Mouse (Mus musculus): ENCODE results near the gene Gm49354. TPM values are rescaled to one million over a fixed set of nuclear protein-coding genes. Genes with fewer than 3 reads are reported as not detected.
"Not testable (repeated sequence)": the region's sequence is repeated elsewhere in the genome, so short reads cannot be mapped to it uniquely, and the experiment has no call there.

Gene Gm49354
- total RNA-seq, 1 experiment from 2014 or later = 54.7 TPM

GRCm38 (mm10) chr13:59726139-59726867 is 55.7 kb downstream of the Gm49354 start:
- ATAC-seq (replicated peaks; ENCODE audit: insufficient number of reproducible peaks, low FRiP score, low TSS enrichment, poor library complexity, severe bottlenecking) = no peak

DNA sequence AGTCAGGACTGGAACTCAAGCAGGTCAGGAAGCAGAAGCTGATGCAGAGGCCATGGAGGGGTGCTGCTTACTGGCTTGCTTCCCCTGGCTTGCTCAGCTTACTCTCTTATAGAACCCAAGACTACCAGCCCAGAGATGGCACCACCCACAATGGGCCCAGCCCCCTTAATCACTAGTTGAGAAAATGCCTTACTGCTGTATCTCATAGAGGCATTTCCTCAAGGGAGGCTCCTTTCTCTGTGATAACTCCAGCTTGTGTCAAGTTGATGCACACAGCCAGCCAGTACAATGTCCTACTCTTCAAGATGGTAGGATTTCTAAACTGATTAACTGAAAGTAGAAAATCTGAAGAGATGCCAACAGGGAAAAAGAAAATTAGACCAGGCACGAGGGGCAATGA is 60.0 kb downstream of the Gm49354 start:
- ATAC-seq (replicated peaks; ENCODE audit: insufficient number of reproducible peaks, low FRiP score, low TSS enrichment, poor library complexity, severe bottlenecking) = not testable (repeated sequence)

DNA sequence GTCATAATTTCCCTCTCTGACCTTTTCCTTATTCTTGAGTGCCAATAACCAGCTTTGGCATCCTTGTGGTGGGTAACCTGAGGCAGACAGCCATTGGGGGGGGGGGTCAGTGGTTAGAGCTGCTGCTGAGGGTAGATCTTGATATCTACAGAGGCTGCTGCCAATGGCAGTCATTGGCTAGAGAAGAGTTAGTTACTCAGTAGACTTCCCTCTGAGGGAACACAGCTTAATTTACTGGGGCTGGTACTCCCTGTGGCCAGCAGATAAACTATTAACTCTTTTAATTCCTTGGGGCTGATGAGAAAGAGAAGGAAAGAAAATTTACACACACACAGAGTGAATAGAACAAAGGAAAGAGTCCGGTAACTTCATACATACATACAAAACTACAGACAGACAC is 62.6 kb downstream of the Gm49354 start:
- ATAC-seq (replicated peaks; ENCODE audit: insufficient number of reproducible peaks, low FRiP score, low TSS enrichment, poor library complexity, severe bottlenecking) = no peak

- not testable (repeated sequence) for ATAC-seq (replicated peaks; ENCODE audit: insufficient number of reproducible peaks, low FRiP score, low TSS enrichment, poor library complexity, severe bottlenecking)
Observed at GRCm38 (mm10) chr13:59718857-59719440, 63.1 kb downstream of the Gm49354 start.

- ATAC-seq (replicated peaks; ENCODE audit: insufficient number of reproducible peaks, low FRiP score, low TSS enrichment, poor library complexity, severe bottlenecking) = no peak
Observed at GRCm38 (mm10) chr13:59713710-59714109, 68.3 kb downstream of the Gm49354 start.

DNA sequence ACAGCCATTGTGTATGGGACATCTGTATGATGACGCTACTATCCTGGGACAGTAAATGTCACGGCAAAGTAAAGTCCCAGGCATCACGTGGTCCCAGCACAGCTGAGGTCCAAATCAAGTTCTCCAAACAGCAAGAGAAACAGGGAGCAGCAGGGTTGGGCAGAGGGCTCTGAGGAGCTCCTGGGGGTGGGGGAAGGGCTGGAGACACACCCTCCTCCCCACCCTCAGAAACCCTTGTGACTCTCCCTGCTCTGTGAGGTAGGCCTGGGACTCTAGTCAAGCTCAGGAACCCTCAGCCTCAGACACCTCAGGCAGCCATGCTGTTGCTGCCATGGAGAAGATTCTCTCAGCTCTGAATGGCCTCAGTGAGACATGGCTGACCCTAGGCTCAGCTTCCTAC is 70.1 kb downstream of the Gm49354 start, which contains the start of gene Spata31d1b:
Gene Spata31d1b (plus strand): TSS at position 301 of the 400 bp plus-strand sequence.
- ATAC-seq (replicated peaks; ENCODE audit: insufficient number of reproducible peaks, low FRiP score, low TSS enrichment, poor library complexity, severe bottlenecking) = not testable (repeated sequence)

- no peak for ATAC-seq (replicated peaks; ENCODE audit: insufficient number of reproducible peaks, low FRiP score, low TSS enrichment, poor library complexity, severe bottlenecking)
Observed at GRCm38 (mm10) chr13:59710230-59710629, 71.8 kb downstream of the Gm49354 start, which contains the start of gene Spata31d1a. TSS of gene Spata31d1a (minus strand) at chr13:59710330.

Other genes with a start within 250 kb of the Gm49354 start
- 36.3 to 81.8 TPM (median 81.6 TPM) in 3 replicates for gene Agtpbp1, start 197.0 kb downstream of the Gm49354 start, total RNA-seq (2017)
- gene Naa35, start 197.0 kb downstream of the Gm49354 start, total RNA-seq (2017) = 23.8 to 64.8 TPM (median 30.9 TPM) in 3 replicates
- gene Golm1, start 106.4 kb downstream of the Gm49354 start, total RNA-seq (2017) = 42.8 to 82.0 TPM (median 46.1 TPM) in 3 replicates
- gene 4921517D22Rik, start 88.1 kb downstream of the Gm49354 start, total RNA-seq (2017) = not detected in 3 replicates
- not detected in 3 replicates for gene Spata31d1a, start 71.9 kb downstream of the Gm49354 start, total RNA-seq (2017)
- gene Spata31d1b, start 70.0 kb downstream of the Gm49354 start, total RNA-seq (2017) = 0.19 TPM in 1 of 3 replicates, not detected in the others
- gene Spata31d1d, start 50.5 kb downstream of the Gm49354 start, total RNA-seq (2017) = not detected in 3 replicates
- gene 1700014D04Rik, start 35.5 kb downstream of the Gm49354 start, total RNA-seq (2017) = not detected in 3 replicates
- gene Isca1, start 12.4 kb downstream of the Gm49354 start, total RNA-seq (2017) = 57.1 to 69.2 TPM (median 64.4 TPM) in 3 replicates
- 227 to 337 TPM (median 264 TPM) in 3 replicates for gene Tut7, start 40.9 kb upstream of the Gm49354 start, total RNA-seq (2017)

All from monocyte, adult 5-6 weeks (primary cell).